Mouse (Mus musculus) MEL (cell line): Measurements from ENCODE around the gene Pars2. TPM values are rescaled to one million over a fixed set of nuclear protein-coding genes. Genes with fewer than 3 reads are reported as not detected.

Experiments used
- DNase-seq: peaks from one replicate; pipeline ENCODE4 v3.0.0; 2011; ENCODE audit warnings: low read depth, low spot score
- H3K27ac ChIP-seq: 2 replicates; pipeline ENCODE4 v1.5.1; 2012; ENCODE audit warnings: low read depth, mild to moderate bottlenecking, control low read depth, low read length, moderate library complexity; ENCODE audit not compliant: control insufficient read depth
- H3K27me3 ChIP-seq, 2 experiments: fragments of 150-350 bp in 1 of 2; sonication (generic) in 1 of 2; 2 replicates each; pipeline ENCODE4 v1.6.1; 2012; ENCODE audit warnings: low read length in 2 of 2, mild to moderate bottlenecking in 2 of 2, improper control_type of control experiment in 1 of 2, moderate library complexity in 1 of 2; ENCODE audit not compliant: insufficient read depth in 2 of 2, control insufficient read depth in 1 of 2
- H3K36me3 ChIP-seq, 2 experiments: 2 replicates each; pipeline ENCODE4 v1.6.1; 2012 to 2014; ENCODE audit warnings: low read length in 2 of 2, improper control_type of control experiment in 1 of 2, inconsistent platforms in 1 of 2, mild to moderate bottlenecking in 1 of 2; ENCODE audit not compliant: insufficient read depth in 2 of 2, control insufficient read depth in 1 of 2
- H3K4me1 ChIP-seq, 2 experiments: fragments of 150-350 bp in 1 of 2; sonication (generic) in 1 of 2; 2 replicates each; pipeline ENCODE4 v1.6.1; 2012; ENCODE audit warnings: low read length in 2 of 2, improper control_type of control experiment in 1 of 2, mild to moderate bottlenecking in 1 of 2; ENCODE audit not compliant: insufficient read depth in 2 of 2, control insufficient read depth in 1 of 2
- H3K4me3 ChIP-seq, 2 experiments: fragments of 150-350 bp in 1 of 2; sonication (generic) in 1 of 2; 2 replicates each; pipeline ENCODE4 v1.5.1; 2012; ENCODE audit warnings: low read depth in 2 of 2, low read length in 2 of 2, mild to moderate bottlenecking in 2 of 2, moderate library complexity in 2 of 2, control low read depth in 1 of 2, improper control_type of control experiment in 1 of 2; ENCODE audit not compliant: control insufficient read depth in 1 of 2, insufficient read depth in 1 of 2
- H3K79me2 ChIP-seq: 2 replicates; pipeline ENCODE4 v1.6.1; 2012; ENCODE audit warnings: mild to moderate bottlenecking, low read length, moderate library complexity; ENCODE audit not compliant: control insufficient read depth, poor library complexity, insufficient read depth
- H3K9ac ChIP-seq: 2 replicates; pipeline ENCODE4 v1.6.1; 2012; ENCODE audit warnings: low read depth, mild to moderate bottlenecking, control low read depth, low read length, moderate library complexity; ENCODE audit not compliant: control insufficient read depth, poor library complexity, severe bottlenecking
- H3K9me3 ChIP-seq: fragments of 150-350 bp; sonication (generic); replicated peaks from 2 replicates; pipeline ENCODE4 v1.6.1; 2012; ENCODE audit warnings: mild to moderate bottlenecking, low read length, improper control_type of control experiment, moderate library complexity; ENCODE audit not compliant: insufficient read depth
- BHLHE40 ChIP-seq: IDR thresholded peaks from 2 replicates; pipeline ENCODE4 v1.6.1; 2012; ENCODE audit warnings: low read depth, mild to moderate bottlenecking, inconsistent platforms, low read length, improper control_type of control experiment, borderline replicate concordance
- CHD1 ChIP-seq: IDR thresholded peaks from 2 replicates; pipeline ENCODE4 v1.6.1; 2012; ENCODE audit warnings: low read depth, mild to moderate bottlenecking, inconsistent platforms, low read length, improper control_type of control experiment
- CHD2 ChIP-seq: IDR thresholded peaks from 2 replicates; pipeline ENCODE4 v1.6.1; 2011; ENCODE audit warnings: low read length, improper control_type of control experiment
- E2F4 ChIP-seq: IDR thresholded peaks from 2 replicates; pipeline ENCODE4 v1.6.1; 2011; ENCODE audit warnings: low read depth, low read length, improper control_type of control experiment, borderline replicate concordance
- ELF1 ChIP-seq: IDR thresholded peaks from 2 replicates; pipeline ENCODE4 v1.6.1; 2014; ENCODE audit warnings: low read depth, mild to moderate bottlenecking, inconsistent platforms, low read length, improper control_type of control experiment, moderate library complexity
- EP300 ChIP-seq, 2 experiments: IDR thresholded peaks; 2 replicates each; pipeline ENCODE4 v1.6.1; 2011; ENCODE audit warnings: improper control_type of control experiment in 2 of 2, low read length in 2 of 2, low read depth in 1 of 2, mild to moderate bottlenecking in 1 of 2
- MAX ChIP-seq: IDR thresholded peaks from 2 replicates; pipeline ENCODE4 v1.6.1; 2011; ENCODE audit warnings: low read length, improper control_type of control experiment
- MEF2A ChIP-seq: IDR thresholded peaks from 2 replicates; pipeline ENCODE4 v1.6.1; 2014; ENCODE audit warnings: low read depth, mild to moderate bottlenecking, inconsistent platforms, low read length, improper control_type of control experiment; ENCODE audit not compliant: poor library complexity, insufficient replicate concordance, severe bottlenecking; ENCODE audit errors: extremely low read depth
- MXI1 ChIP-seq: IDR thresholded peaks from 2 replicates; pipeline ENCODE4 v1.6.1; 2011; ENCODE audit warnings: mild to moderate bottlenecking, low read depth, low read length, improper control_type of control experiment
- MYC ChIP-seq: IDR thresholded peaks from 2 replicates; pipeline ENCODE4 v1.6.1; 2011; ENCODE audit warnings: low read depth, mild to moderate bottlenecking, low read length, improper control_type of control experiment, moderate library complexity
- NELFE ChIP-seq: IDR thresholded peaks from 2 replicates; pipeline ENCODE4 v1.6.1; 2011; ENCODE audit warnings: low read depth, low read length, improper control_type of control experiment
- NRF1 ChIP-seq: IDR thresholded peaks from 2 replicates; pipeline ENCODE4 v1.6.1; 2014; ENCODE audit warnings: low read depth, mild to moderate bottlenecking, inconsistent platforms, low read length, improper control_type of control experiment, moderate library complexity; ENCODE audit not compliant: poor library complexity, insufficient read depth, severe bottlenecking
- POLR2A ChIP-seq, 2 experiments: IDR thresholded peaks; 2 replicates each; pipeline ENCODE4 v1.6.1; 2011 to 2012; ENCODE audit warnings: low read length in 2 of 2, mild to moderate bottlenecking in 2 of 2, control low read depth in 1 of 2, improper control_type of control experiment in 1 of 2, low read depth in 1 of 2, moderate library complexity in 1 of 2; ENCODE audit not compliant: control insufficient read depth in 1 of 2, insufficient read depth in 1 of 2, poor library complexity in 1 of 2
- POLR2AphosphoS5 ChIP-seq: IDR thresholded peaks from 2 replicates; pipeline ENCODE4 v1.6.1; 2012; ENCODE audit warnings: low read depth, borderline replicate concordance, mild to moderate bottlenecking, inconsistent platforms, low read length, moderate library complexity, mixed read lengths
- RCOR1 ChIP-seq: IDR thresholded peaks from 2 replicates; pipeline ENCODE4 v1.6.1; 2012; ENCODE audit warnings: low read depth, mild to moderate bottlenecking, inconsistent platforms, low read length, improper control_type of control experiment
- SMC3 ChIP-seq: IDR thresholded peaks from 2 replicates; pipeline ENCODE4 v1.6.1; 2011; ENCODE audit warnings: low read depth, low read length, improper control_type of control experiment
- TBP ChIP-seq: IDR thresholded peaks from 2 replicates; pipeline ENCODE4 v1.8.0; 2011; ENCODE audit warnings: low read depth, low read length, improper control_type of control experiment
- UBTF ChIP-seq: IDR thresholded peaks from 2 replicates; pipeline ENCODE4 v1.6.1; 2012; ENCODE audit warnings: low read depth, mild to moderate bottlenecking, inconsistent platforms, low read length, improper control_type of control experiment, moderate library complexity, borderline replicate concordance; ENCODE audit not compliant: insufficient read depth
- USF2 ChIP-seq, 2 experiments: IDR thresholded peaks; 2 replicates each; pipeline ENCODE4 v1.6.1; 2011 to 2012; ENCODE audit warnings: improper control_type of control experiment in 2 of 2, low read length in 2 of 2, borderline replicate concordance in 1 of 2, inconsistent platforms in 1 of 2, low read depth in 1 of 2, mild to moderate bottlenecking in 1 of 2; ENCODE audit not compliant: insufficient read depth in 1 of 2
- ZC3H11A ChIP-seq: IDR thresholded peaks from 2 replicates; pipeline ENCODE4 v1.6.1; 2012; ENCODE audit warnings: low read depth, mild to moderate bottlenecking, inconsistent platforms, low read length, improper control_type of control experiment
- ZKSCAN1 ChIP-seq: IDR thresholded peaks from 2 replicates; pipeline ENCODE4 v1.6.1; 2012; ENCODE audit warnings: low read depth, mild to moderate bottlenecking, inconsistent platforms, low read length, improper control_type of control experiment, moderate library complexity
- ZMIZ1 ChIP-seq: IDR thresholded peaks from 2 replicates; pipeline ENCODE4 v1.6.1; 2012; ENCODE audit warnings: low read depth, mild to moderate bottlenecking, inconsistent platforms, low read length, improper control_type of control experiment, moderate library complexity
- ZNF384 ChIP-seq: IDR thresholded peaks from 2 replicates; pipeline ENCODE4 v1.6.1; 2012; ENCODE audit warnings: low read depth, mild to moderate bottlenecking, inconsistent platforms, low read length, improper control_type of control experiment
- polyA plus RNA-seq, 2 experiments: library from polyadenylated mRNA; stranded (reverse) in 1 of 2; unstranded in 1 of 2; fragments of >175 nt in 1 of 2; fragments of >200 nt in 1 of 2; gene quantifications; 2 replicates each; pipeline versions ENCODE4 v1.2.1 to v1.2.4; 2012; ENCODE audit warnings: low replicate concordance in 2 of 2, low read depth in 1 of 2; ENCODE audit not compliant: insufficient read length in 2 of 2, insufficient read depth in 1 of 2, missing spikeins in 1 of 2
- total RNA-seq: library from RNA; depleted of rRNA; stranded (reverse); fragments of 300-350 nt; gene quantifications from 2 replicates; pipeline ENCODE4 v1.2.3, GENCODE M21; 2012

Pars2 gene
- total and polyA plus RNA-seq, 3 experiments, result 10.9 to 11.3 TPM; not detected in 1

- no peak overlapping the region for H3K9ac ChIP-seq
- H3K4me1 ChIP-seq, result no peaks in the 10 kb centered on the region; a peak in 1 of 4 replicates
- no peak for DNase-seq
- TF ChIP-seq SMC3 (no peak), E2F4 (no peak), RCOR1 (no peak), ZMIZ1 (no peak), MYC (no peak), POLR2A (IDR thresholded peaks at IDR 0.05; ENCODE audit: control insufficient read depth in 1 of 2, insufficient read depth in 1 of 2, low read depth in 1 of 2, low read length in 2 of 2, poor library complexity in 1 of 2) (no peak), ELF1 (no peak), ZKSCAN1 (no peak)
- TF ChIP-seq, all 39 proteins: peak for 0
- H3K9me3 ChIP-seq, result no peaks in the 10 kb centered on the region
- no peak overlapping the region for H3K4me3 ChIP-seq
- peaks cover 0 to 1% of the 10 kb centered on the region in 2 experiments; a peak in 1 of 4 replicates for H3K27me3 ChIP-seq
- H3K27ac ChIP-seq, result no peak overlapping the region
- no peaks in the 10 kb centered on the region for H3K36me3 ChIP-seq
- no peaks in the 10 kb centered on the region for H3K79me2 ChIP-seq
Measured at GRCm38 (mm10) chr4:106643483-106644217, 7.2 kb upstream of the Pars2 start.

DNA sequence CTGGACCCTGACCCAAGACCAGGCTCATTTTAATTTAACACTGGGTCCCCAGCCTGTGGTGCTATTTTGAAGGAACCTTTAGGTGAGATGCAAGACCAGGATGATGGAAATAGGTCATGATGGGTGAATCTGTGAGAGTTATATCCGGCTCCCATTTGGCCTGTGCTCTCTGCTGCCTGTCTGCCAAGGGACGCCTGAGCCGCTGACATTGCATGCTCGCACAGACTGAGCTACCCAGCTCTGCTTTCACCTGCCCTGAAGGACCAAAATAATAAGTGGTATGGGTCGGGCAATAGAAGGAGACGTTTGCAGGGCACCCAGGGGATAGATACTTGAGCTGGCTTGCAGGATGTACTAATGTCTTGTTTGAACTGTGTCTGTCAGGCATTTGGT, 6.7 kb upstream of the Pars2 start:
- H3K9me3 ChIP-seq, result no peaks in the 10 kb centered on the region
- no peak for TF ChIP-seq MEF2A
- no peak for TF ChIP-seq TBP
- TF ChIP-seq CHD2, result no peak
- no peak for TF ChIP-seq EP300 (IDR thresholded peaks at IDR 0.05; ENCODE audit: low read depth in 1 of 2, low read length in 2 of 2)
- TF ChIP-seq BHLHE40, result no peak
- no peak for TF ChIP-seq ZNF384
- no peak for TF ChIP-seq MXI1
- no peak for TF ChIP-seq POLR2AphosphoS5
- no peak for TF ChIP-seq NRF1
- TF ChIP-seq NELFE, result no peak
- no peak for TF ChIP-seq CHD1
- no peak for TF ChIP-seq UBTF
- TF ChIP-seq ZC3H11A, result no peak
- TF ChIP-seq MYC, result no peak
- no peak for TF ChIP-seq USF2 (IDR thresholded peaks at IDR 0.05; ENCODE audit: borderline replicate concordance in 1 of 2, insufficient read depth in 1 of 2, low read depth in 1 of 2, low read length in 2 of 2)
- no peak for TF ChIP-seq ZKSCAN1
- TF ChIP-seq ELF1, result no peak
- TF ChIP-seq MAX, result no peak

More for the DNA sequence above, 6.7 kb upstream of the Pars2 start:
- no peak for DNase-seq
- H3K4me3 ChIP-seq, result no peak overlapping the region
- H3K9ac ChIP-seq, result no peak overlapping the region
- no peaks in the 10 kb centered on the region for H3K79me2 ChIP-seq
- no peaks in the 10 kb centered on the region; a peak in 1 of 4 replicates for H3K4me1 ChIP-seq
- H3K36me3 ChIP-seq, result no peaks in the 10 kb centered on the region
- H3K27me3 ChIP-seq, result peaks cover 0 to 1% of the 10 kb centered on the region in 2 experiments; a peak in 1 of 4 replicates
- no peak overlapping the region for H3K27ac ChIP-seq
